8 mouse cellular contexts compared by ENCODE assay signal in genomic region chr6:86497071-86497815, GRCm38 (mm10). TPM values are rescaled to one million over a fixed set of nuclear protein-coding genes. Genes with fewer than 3 reads are reported as not detected.
DNase-seq lines count a peak whose midpoint lies in the region; ATAC-seq lines count a peak whose summit lies in the region.

No protein-coding gene starts in this region.

- H3K4me3 ChIP-seq in neural tube, embryonic 11.5 days (ENCODE audit: low read depth, low read length) = no peak overlapping the region
- peak overlapping the region; percentile 34 for H3K4me3 ChIP-seq in embryonic facial prominence, embryonic 14.5 days (ENCODE audit: low read depth, low read length)
- H3K4me3 ChIP-seq in intestine, embryonic 16.5 days (ENCODE audit: low read length) = peak overlapping the region; percentile 41

- ATAC-seq in neural tube, embryonic 11.5 days (ENCODE audit: insufficient read depth, low FRiP score, low TSS enrichment) = no peak
- ATAC-seq in embryonic facial prominence, embryonic 14.5 days (ENCODE audit: low read depth) = peak; percentile 56
- ATAC-seq in intestine, embryonic 16.5 days = peak; percentile 55
- ATAC-seq in frontal cortex, adult (ENCODE audit: low TSS enrichment) = no peak

- H3K27ac ChIP-seq in neural tube, embryonic 11.5 days (ENCODE audit: low read depth, low read length) = no peak overlapping the region
- peak overlapping the region; percentile 77 for H3K27ac ChIP-seq in embryonic facial prominence, embryonic 14.5 days (replicated peaks; ENCODE audit: low read depth, low read length)
- H3K27ac ChIP-seq in intestine, embryonic 16.5 days (ENCODE audit: low read length) = peak overlapping the region; percentile 85

- H3K4me2 ChIP-seq in neural tube, embryonic 11.5 days (ENCODE audit: low read depth) = peak overlapping the region; percentile 6; the same call in 1 of the 2 replicates
- H3K4me2 ChIP-seq in embryonic facial prominence, embryonic 14.5 days (ENCODE audit: low read depth, low read length) = peak overlapping the region; percentile 56
- H3K4me2 ChIP-seq in intestine, embryonic 16.5 days (ENCODE audit: low read depth, low read length) = peak overlapping the region; percentile 42

- H3K27me3 ChIP-seq in neural tube, embryonic 11.5 days (ENCODE audit: control insufficient read depth, insufficient read depth, low read length) = no peaks in the 10 kb centered on the region
- no peaks in the 10 kb centered on the region for H3K27me3 ChIP-seq in embryonic facial prominence, embryonic 14.5 days (replicated peaks; ENCODE audit: control insufficient read depth, insufficient read depth, low read length)
- no peaks in the 10 kb centered on the region for H3K27me3 ChIP-seq in intestine, embryonic 16.5 days (replicated peaks; ENCODE audit: control insufficient read depth, insufficient read depth, low read length)
- no peaks in the 10 kb centered on the region for H3K27me3 ChIP-seq in splenic B cell, adult 2 months (ENCODE audit: control insufficient read depth, insufficient read depth, low read length, poor library complexity, severe bottlenecking)

- no peak overlapping the region for H3K9ac ChIP-seq in neural tube, embryonic 11.5 days (ENCODE audit: low read length)
- H3K9ac ChIP-seq in embryonic facial prominence, embryonic 14.5 days (ENCODE audit: low read depth, low read length) = peak overlapping the region; percentile 65
- H3K9ac ChIP-seq in intestine, embryonic 16.5 days (ENCODE audit: low read depth, low read length) = peak overlapping the region; percentile 68

- H3K4me1 ChIP-seq in neural tube, embryonic 11.5 days (ENCODE audit: control insufficient read depth, insufficient read depth, low read length) = no peaks in the 10 kb centered on the region
- H3K4me1 ChIP-seq in embryonic facial prominence, embryonic 14.5 days (ENCODE audit: control insufficient read depth, insufficient read depth, low read length) = peaks cover 23% of the 10 kb centered on the region
- peaks cover 38% of the 10 kb centered on the region for H3K4me1 ChIP-seq in intestine, embryonic 16.5 days (ENCODE audit: control insufficient read depth, insufficient read depth, low read length)

- H3K9me3 ChIP-seq in neural tube, embryonic 11.5 days (ENCODE audit: control insufficient read depth, low read length) = no peaks in the 10 kb centered on the region
- H3K9me3 ChIP-seq in embryonic facial prominence, embryonic 14.5 days (ENCODE audit: control insufficient read depth, low read length) = no peaks in the 10 kb centered on the region
- no peaks in the 10 kb centered on the region for H3K9me3 ChIP-seq in intestine, embryonic 16.5 days (ENCODE audit: control insufficient read depth, low read length)

- no peak for DNase-seq in neural tube, embryonic 11.5 days (ENCODE audit: low spot score)
- no peak for DNase-seq in neural tube, embryonic 10.5 days (ENCODE audit: extremely low spot score, low spot score)
- peak; percentile 73 for DNase-seq in embryonic facial prominence, embryonic 14.5 days (ENCODE audit: low spot score)
- DNase-seq in lung, adult 18-20 months = peak; percentile 58 to 68
- peak; percentile 37 for DNase-seq in splenic B cell, adult 2 months (ENCODE audit: low read depth, low spot score)
- DNase-seq in layer of hippocampus, adult 11-12 months (ENCODE audit: low spot score) = no peak

- WGBS in neural tube, embryonic 11.5 days = 31% methylated on average over 13 of the region's 13 CpGs
- 10% methylated on average over 13 of the region's 13 CpGs for WGBS in embryonic facial prominence, embryonic 14.5 days
- 15% methylated on average over 13 of the region's 13 CpGs for WGBS in intestine, embryonic 16.5 days

- H3K36me3 ChIP-seq in neural tube, embryonic 11.5 days (ENCODE audit: control insufficient read depth, insufficient read depth, low read length) = no peaks in the 10 kb centered on the region
- H3K36me3 ChIP-seq in embryonic facial prominence, embryonic 14.5 days (ENCODE audit: control insufficient read depth, insufficient read depth, low read length) = no peaks in the 10 kb centered on the region
- H3K36me3 ChIP-seq in intestine, embryonic 16.5 days (ENCODE audit: control insufficient read depth, insufficient read depth, low read length) = no peaks in the 10 kb centered on the region
- H3K36me3 ChIP-seq in splenic B cell, adult 2 months (ENCODE audit: control insufficient read depth, insufficient read depth, low read length, poor library complexity, severe bottlenecking) = no peaks in the 10 kb centered on the region

RNA-seq across cellular contexts. Expression of gene Pcbp1, which starts 28.9 kb away (rescaled TPM):
- 518 and 536 TPM in 2 replicates for polyA plus RNA-seq in neural tube, embryonic 11.5 days (2014; fragmentation: Nextera tagmentation; extraction: Ambion mirVana)
- polyA plus RNA-seq in embryonic facial prominence, embryonic 14.5 days (2014; fragmentation: Nextera tagmentation; extraction: Ambion mirVana) = 397 and 402 TPM in 2 replicates
- polyA plus RNA-seq in intestine, embryonic 16.5 days (2015; fragmentation: Nextera tagmentation; extraction: Ambion mirVana) = 173 and 183 TPM in 2 replicates

RNA-seq across cellular contexts. Expression of gene C87436, which starts 59.1 kb away (rescaled TPM):
- 21.0 and 24.1 TPM in 2 replicates for polyA plus RNA-seq in neural tube, embryonic 11.5 days (2014; fragmentation: Nextera tagmentation; extraction: Ambion mirVana)
- 22.7 and 23.9 TPM in 2 replicates for polyA plus RNA-seq in embryonic facial prominence, embryonic 14.5 days (2014; fragmentation: Nextera tagmentation; extraction: Ambion mirVana)
- 17.9 and 21.7 TPM in 2 replicates for polyA plus RNA-seq in intestine, embryonic 16.5 days (2015; fragmentation: Nextera tagmentation; extraction: Ambion mirVana)

Comparison
In these comparisons a context has a peak if more than half of its experiments do, and no peak if none do; other contexts are left out.
1. ATAC-seq: peak in embryonic facial prominence, embryonic 14.5 days (single experiment) and intestine, embryonic 16.5 days (single experiment); none in neural tube, embryonic 11.5 days (single experiment) and frontal cortex, adult (single experiment).
2. DNase-seq: peak in embryonic facial prominence, embryonic 14.5 days (single experiment), lung, adult 18-20 months (2 of 2) and splenic B cell, adult 2 months (single experiment); none in neural tube, embryonic 11.5 days (single experiment), neural tube, embryonic 10.5 days (single experiment) and layer of hippocampus, adult 11-12 months (single experiment).
3. H3K4me2 ChIP-seq: peak in every context shown above with its lines; median percentile 56 in embryonic facial prominence, embryonic 14.5 days; 42 in intestine, embryonic 16.5 days; 6 in neural tube, embryonic 11.5 days.